Mouse (Mus musculus) layer of hippocampus, adult 11-12 months (tissue): ENCODE measurements at regions not wholly inside any gene's neighbourhood (a gene's known extent, or its start where the extent isn't known, plus 50 kb on each side); places are given as distances from the start of the nearest gene placed in this dataset.

Experiments
- DNase-seq: peaks from one replicate; pipeline ENCODE4 v3.0.0; 2022; ENCODE audit warnings: low spot score

DNA sequence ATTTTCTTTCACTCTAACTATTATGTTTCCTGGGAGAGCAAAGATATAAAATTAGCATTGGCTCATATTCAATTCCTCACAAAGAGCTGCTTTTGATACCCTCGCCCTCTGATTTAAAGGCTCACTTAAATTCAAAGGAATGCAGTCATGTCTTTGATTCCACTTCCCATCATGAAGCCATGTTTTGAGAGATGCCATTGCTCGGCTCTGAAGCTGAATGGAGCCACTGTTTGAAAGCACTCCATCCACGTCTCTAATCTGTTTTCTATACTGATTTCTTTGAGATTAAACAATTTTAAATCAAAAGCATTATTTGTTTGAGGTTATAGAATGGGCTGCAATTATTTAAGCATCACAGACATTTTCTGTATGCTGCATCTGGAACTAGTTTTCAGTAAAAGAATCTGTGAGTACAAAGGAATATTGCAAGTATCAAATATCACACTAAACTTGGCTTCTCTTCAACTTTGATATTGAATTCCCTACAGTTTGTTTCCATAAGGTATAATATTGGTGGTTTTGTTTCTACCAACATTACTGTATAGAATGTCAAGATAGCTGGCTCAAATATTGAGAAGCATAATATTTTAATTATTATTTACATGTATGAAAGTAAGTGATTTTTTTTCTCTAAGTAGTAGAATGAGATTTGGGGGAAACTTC lies 126.4 kb downstream of the Rpl10l start:
- no peak for DNase-seq

DNA sequence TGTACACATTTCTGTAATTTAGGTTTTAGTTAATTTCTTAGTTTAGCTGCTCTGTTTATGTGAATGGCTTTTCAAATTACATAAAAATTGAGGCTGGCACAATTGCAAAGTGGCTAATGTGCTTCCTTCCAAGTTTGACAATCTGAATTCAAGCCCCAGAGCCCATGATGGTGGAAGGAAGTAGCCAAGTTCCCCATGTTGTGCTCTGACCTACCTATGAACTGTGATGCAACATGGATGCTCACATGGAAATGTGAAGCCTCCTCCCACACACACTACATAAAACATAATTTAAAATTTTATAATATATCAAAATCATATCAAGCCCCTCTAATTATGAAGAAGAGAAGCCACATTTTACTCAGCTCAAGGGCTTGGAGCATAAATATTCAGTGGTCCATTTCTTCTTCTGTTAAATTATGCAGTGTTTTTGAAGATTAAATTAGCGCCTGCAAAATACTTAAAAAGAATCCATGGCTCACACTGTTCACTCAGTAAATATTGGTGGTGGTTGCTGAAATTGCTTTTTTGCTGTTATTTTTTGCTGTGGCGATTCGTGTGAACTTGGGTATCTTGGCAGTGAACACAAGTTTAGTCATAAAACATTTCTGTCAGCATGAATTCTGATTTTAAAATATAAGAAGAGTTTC lies 127.1 kb downstream of the Rpl10l start:
- no peak for DNase-seq

DNA sequence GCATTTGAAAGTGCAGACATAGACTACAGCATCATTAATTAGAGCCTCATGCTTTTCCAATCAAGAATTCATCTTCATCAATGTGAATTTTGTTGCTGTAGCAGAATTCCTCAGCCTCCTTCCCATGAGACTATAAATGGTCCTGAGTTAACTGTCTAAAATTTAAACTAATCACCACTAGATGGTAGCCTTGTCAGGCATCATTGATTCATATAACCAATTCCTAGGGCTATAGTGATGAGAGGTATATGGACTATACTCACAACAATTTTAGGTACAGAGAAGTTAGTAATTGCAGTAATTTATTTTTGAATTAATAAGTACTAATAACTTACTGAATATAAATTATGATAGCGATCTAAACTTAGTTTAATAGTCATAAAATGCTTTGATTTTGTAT lies 153.3 kb downstream of the Rpl10l start:
- no peak for DNase-seq

DNA sequence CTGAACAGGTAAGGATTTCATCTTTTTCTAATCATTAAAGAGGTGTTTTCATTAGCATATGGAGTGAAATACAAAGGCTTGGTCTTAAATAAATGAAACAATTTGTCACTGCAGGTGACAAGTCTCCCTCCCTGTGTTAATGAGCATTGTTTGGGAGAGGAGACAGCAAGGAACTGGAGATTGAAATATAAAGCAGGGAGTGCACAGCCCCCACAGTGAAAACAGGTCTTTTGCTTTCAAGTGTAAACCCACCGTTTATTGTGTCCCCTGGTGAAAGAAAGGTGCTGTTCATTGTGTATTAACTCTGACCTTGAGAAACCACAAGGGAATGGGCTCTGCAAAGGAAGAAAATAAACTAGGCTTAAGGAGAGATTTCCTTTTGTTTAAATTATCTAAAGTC lies 164.6 kb downstream of the Rpl10l start:
- no peak for DNase-seq

DNA sequence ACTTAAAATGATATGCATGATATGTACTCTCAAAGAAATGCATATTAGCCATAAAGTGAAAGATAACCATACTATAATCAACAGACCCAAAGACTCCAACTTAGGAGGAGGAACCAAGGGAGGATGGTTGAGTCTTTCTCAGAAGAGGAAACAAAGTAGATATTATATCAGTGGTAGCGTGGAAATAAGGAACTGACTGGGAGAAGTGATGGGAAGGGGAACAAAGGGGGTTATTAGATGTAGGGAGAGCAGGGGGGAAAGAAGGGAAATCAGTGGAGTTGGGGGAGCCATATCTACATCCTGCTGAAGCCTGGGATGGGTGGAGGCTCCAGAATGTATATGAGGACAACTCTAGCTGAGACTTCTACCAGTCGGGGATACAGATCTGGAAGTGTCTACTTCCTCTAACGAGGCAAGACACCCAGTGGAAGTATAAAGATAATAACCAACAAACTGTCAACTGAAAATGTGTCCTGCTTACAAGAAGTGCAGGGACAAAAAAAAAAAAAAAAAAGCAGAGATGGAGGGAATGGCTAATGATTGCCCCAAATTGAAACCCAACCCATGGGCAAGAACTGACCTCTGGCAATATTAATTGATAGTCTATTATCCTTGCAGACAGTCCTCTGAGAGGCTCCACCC lies 193.3 kb downstream of the Rpl10l start:
- no peak for DNase-seq

DNA sequence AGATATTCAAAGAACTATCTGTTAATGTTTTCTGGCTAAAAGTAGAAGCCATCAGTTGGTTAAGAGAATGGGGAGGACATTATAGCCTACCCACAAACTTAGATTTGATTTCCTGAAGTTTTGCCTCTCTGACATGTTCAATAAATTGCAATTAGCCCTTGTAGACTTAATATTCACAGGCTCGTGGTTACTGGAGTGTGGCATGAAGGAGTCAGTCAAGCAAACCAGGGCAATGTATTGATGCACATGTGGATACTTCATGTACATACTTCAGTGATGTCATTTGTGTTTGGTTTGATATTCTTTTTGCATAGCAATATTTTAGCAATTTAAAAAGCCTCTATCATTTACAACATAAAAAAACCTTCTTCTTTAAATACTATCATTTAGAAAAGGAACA lies 223.9 kb downstream of the Rpl10l start:
- DNase-seq: no peak

DNA sequence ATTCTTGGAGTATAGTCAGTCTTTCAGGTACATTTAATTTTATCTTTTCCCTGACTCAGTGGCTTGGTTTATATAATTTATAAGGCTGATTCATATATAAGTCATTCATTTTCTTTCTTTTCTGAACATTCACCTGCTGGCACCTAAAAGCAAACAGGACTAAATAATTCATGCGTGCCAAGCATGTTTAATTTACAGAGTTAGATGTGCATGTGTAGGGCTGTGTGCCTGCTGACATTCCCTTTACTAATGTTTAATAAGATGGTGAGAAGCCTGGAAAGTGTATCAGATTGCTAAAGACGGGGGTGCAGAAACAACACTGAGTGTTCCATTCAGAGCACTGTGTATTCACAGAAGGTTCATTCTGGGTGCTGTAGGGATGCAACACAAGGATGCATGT lies 229.0 kb downstream of the Rpl10l start:
- no peak for DNase-seq

DNA sequence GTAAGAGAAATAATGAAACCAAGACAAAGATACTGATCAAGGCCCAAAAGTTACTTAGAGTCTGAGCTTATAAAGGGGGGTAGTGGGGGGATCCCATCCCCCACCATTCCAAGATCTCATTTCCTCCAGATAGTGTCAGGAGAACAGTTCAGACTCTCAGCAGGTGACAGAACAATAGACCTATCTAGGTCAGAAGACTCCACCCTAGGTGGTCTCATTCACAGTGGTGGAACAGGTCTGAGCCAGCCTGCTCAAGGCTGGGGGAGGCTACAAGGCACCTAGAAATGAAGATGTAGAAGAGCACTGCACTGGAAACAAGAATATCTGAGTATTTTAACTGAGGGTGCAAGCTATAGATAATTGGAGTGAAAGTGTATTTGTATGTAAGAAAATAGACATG lies 235.3 kb downstream of the Rpl10l start:
- DNase-seq: no peak

DNA sequence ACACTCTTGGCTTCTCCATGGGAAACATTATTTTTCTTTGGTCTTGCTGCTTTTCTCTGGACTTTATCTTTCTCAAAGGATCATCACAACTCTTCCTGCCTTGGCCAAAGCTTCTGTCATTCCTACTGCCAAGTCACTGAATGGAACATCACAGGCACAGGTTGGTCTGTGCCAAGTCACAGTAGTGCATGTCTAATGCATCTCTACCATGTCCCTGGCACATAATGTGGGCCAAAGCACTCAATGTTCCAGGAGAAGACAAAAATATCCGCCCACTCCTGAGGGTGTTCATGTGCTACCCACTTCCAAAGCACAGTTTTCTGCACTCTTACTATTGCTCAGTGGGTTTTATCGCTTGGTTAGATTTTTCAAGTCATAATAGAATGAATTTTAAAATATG lies 247.9 kb downstream of the Rpl10l start:
- peak; percentile 49 for DNase-seq

DNA sequence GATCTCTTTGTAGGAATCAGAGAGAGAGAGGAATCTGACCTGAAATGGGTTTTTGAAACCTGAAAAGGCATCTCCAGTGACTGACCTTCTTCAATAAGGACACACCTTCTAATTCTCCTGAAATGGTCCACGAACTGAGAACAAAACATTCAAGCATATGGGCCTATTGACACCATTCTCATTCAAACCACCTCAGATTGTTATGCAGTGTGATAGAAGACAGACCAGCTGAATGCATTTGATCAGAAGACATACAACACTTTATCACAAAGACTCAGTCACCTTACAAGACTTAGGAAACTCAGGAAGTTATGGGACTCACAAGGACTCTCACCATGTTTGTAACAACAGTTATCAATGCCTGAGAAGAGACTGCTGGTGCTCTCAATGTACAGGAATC lies 256.7 kb downstream of the Rpl10l start:
- no peak for DNase-seq

DNA sequence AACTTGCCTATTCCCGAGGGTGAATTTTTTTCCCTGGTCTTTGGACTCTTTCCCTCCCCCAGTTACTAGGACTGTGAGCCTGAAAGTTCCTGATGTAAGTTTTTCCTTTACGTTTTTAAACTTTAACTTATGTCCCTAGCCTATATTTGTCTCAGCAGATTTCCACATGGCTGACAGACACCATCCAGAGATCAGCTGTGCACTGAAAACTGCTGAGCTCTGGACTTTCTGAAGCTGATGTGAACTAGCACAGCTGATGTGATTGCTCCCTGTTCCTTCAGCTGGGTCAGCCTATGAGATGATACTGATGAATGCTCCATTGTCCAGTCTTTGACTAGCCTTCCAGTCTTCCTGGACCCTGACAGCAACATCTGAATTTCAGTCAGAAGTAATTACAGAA lies 271.5 kb downstream of the Rpl10l start:
- DNase-seq: no peak
